Comparison of ENCODE assay signal across 13 mouse cellular contexts in genomic region chr17:13574682-13575444, GRCm38 (mm10).
DNase-seq lines count a peak whose midpoint lies in the region; ATAC-seq lines count a peak whose summit lies in the region.
"Had no signal": no experiment of that assay in that cellular context is flagged by ENCODE, and none has a peak within 500 bp of the region (broad histone marks: within the 10 kb centered on the region; RNA-seq: fewer than 3 reads in every experiment).

No protein-coding gene starts in this region.

- no peaks in the 10 kb centered on the region for H3K27me3 ChIP-seq in neural tube, embryonic 11.5 days (ENCODE audit: control insufficient read depth, insufficient read depth, low read length)
- H3K27me3 ChIP-seq in hindbrain, embryonic 14.5 days (ENCODE audit: control insufficient read depth, insufficient read depth, low read length), result no peaks in the 10 kb centered on the region
- no peaks in the 10 kb centered on the region for H3K27me3 ChIP-seq in midbrain, embryonic 16.5 days (ENCODE audit: control insufficient read depth, insufficient read depth, low read depth, low read length)
- no peaks in the 10 kb centered on the region for H3K27me3 ChIP-seq in heart, embryonic 12.5 days (replicated peaks)

- 68% methylated on average over 13 of the region's 13 CpGs for WGBS in neural tube, embryonic 11.5 days
- 35% methylated on average over 13 of the region's 13 CpGs for WGBS in hindbrain, embryonic 14.5 days
- WGBS in midbrain, embryonic 16.5 days, result 38% methylated on average over 13 of the region's 13 CpGs
- 72% methylated on average over 13 of the region's 13 CpGs for WGBS in heart, embryonic 12.5 days

- H3K4me2 ChIP-seq in neural tube, embryonic 11.5 days (ENCODE audit: low read depth), result no peak overlapping the region
- peak overlapping the region; percentile 13 for H3K4me2 ChIP-seq in hindbrain, embryonic 14.5 days (replicated peaks)
- no peak overlapping the region for H3K4me2 ChIP-seq in midbrain, embryonic 16.5 days (ENCODE audit: low read length)
- H3K4me2 ChIP-seq in heart, embryonic 12.5 days, result no peak overlapping the region

- peak; percentile 56 for ATAC-seq in neural tube, embryonic 11.5 days (ENCODE audit: insufficient read depth, low FRiP score, low TSS enrichment)
- ATAC-seq in hindbrain, embryonic 14.5 days (ENCODE audit: low FRiP score), result peak; percentile 68
- peak; percentile 55 for ATAC-seq in midbrain, embryonic 16.5 days
- ATAC-seq in heart, embryonic 12.5 days (ENCODE audit: insufficient number of reproducible peaks, low FRiP score), result no peak

- no peak overlapping the region for H3K27ac ChIP-seq in neural tube, embryonic 11.5 days (ENCODE audit: low read depth, low read length)
- peak overlapping the region; percentile 71 for H3K27ac ChIP-seq in hindbrain, embryonic 14.5 days
- peak overlapping the region; percentile 69 for H3K27ac ChIP-seq in midbrain, embryonic 16.5 days (ENCODE audit: low read length)
- no peak overlapping the region for H3K27ac ChIP-seq in heart, embryonic 12.5 days (ENCODE audit: poor library complexity, severe bottlenecking)

- no peak overlapping the region for H3K4me3 ChIP-seq in neural tube, embryonic 11.5 days (ENCODE audit: low read depth, low read length)
- no peak overlapping the region for H3K4me3 ChIP-seq in hindbrain, embryonic 14.5 days (replicated peaks; ENCODE audit: low read length)
- no peak overlapping the region for H3K4me3 ChIP-seq in midbrain, embryonic 16.5 days (ENCODE audit: low read depth, low read length)
- H3K4me3 ChIP-seq in heart, embryonic 12.5 days, result no peak overlapping the region

- H3K9ac ChIP-seq in neural tube, embryonic 11.5 days (ENCODE audit: low read length), result no peak overlapping the region
- H3K9ac ChIP-seq in hindbrain, embryonic 14.5 days, result no peak overlapping the region
- no peak overlapping the region for H3K9ac ChIP-seq in midbrain, embryonic 16.5 days (ENCODE audit: low read depth, low read length)
- no peak overlapping the region for H3K9ac ChIP-seq in heart, embryonic 12.5 days

- no peaks in the 10 kb centered on the region for H3K36me3 ChIP-seq in neural tube, embryonic 11.5 days (ENCODE audit: control insufficient read depth, insufficient read depth, low read length)
- H3K36me3 ChIP-seq in hindbrain, embryonic 14.5 days (replicated peaks; ENCODE audit: control insufficient read depth, insufficient read depth), result no peaks in the 10 kb centered on the region
- H3K36me3 ChIP-seq in midbrain, embryonic 16.5 days (ENCODE audit: control insufficient read depth, insufficient read depth, low read length), result no peaks in the 10 kb centered on the region
- H3K36me3 ChIP-seq in heart, embryonic 12.5 days, result no peaks in the 10 kb centered on the region

- H3K9me3 ChIP-seq in neural tube, embryonic 11.5 days (ENCODE audit: control insufficient read depth, low read length), result no peaks in the 10 kb centered on the region
- H3K9me3 ChIP-seq in hindbrain, embryonic 14.5 days (ENCODE audit: control insufficient read depth, low read length), result no peaks in the 10 kb centered on the region
- H3K9me3 ChIP-seq in midbrain, embryonic 16.5 days (replicated peaks; ENCODE audit: control insufficient read depth, low read length, poor library complexity, severe bottlenecking), result no peaks in the 10 kb centered on the region
- H3K9me3 ChIP-seq in heart, embryonic 12.5 days (replicated peaks), result no peaks in the 10 kb centered on the region

- H3K4me1 ChIP-seq in neural tube, embryonic 11.5 days (ENCODE audit: control insufficient read depth, insufficient read depth, low read length), result no peaks in the 10 kb centered on the region
- H3K4me1 ChIP-seq in hindbrain, embryonic 14.5 days (replicated peaks; ENCODE audit: control insufficient read depth, insufficient read depth, low read length), result peaks cover 28% of the 10 kb centered on the region
- peaks cover 37% of the 10 kb centered on the region for H3K4me1 ChIP-seq in midbrain, embryonic 16.5 days (ENCODE audit: control insufficient read depth, insufficient read depth, low read length)
- peaks cover 14% of the 10 kb centered on the region for H3K4me1 ChIP-seq in heart, embryonic 12.5 days (replicated peaks)

- no peak for DNase-seq in neural tube, embryonic 11.5 days (ENCODE audit: low spot score)
- DNase-seq in neural tube, embryonic 10.5 days (ENCODE audit: extremely low spot score, low spot score), result no peak
- no peak for DNase-seq in hindbrain, embryonic 14.5 days (ENCODE audit: low spot score)
- DNase-seq in urinary bladder, postnatal 25 days (ENCODE audit: low spot score), result no peak
- DNase-seq in yolk sac, embryonic 10.5 days (ENCODE audit: low spot score), result no peak
- no peak for DNase-seq in lung, adult 18-20 months
- DNase-seq: adrenal gland, postnatal 36 days; cerebellum, adult 11-12 months; gastrocnemius, postnatal 25 days; kidney, postnatal 25 days; liver had no signal

Comparison
In these comparisons a context has a peak if more than half of its experiments do, and no peak if none do; other contexts are left out.
1. H3K27ac ChIP-seq: peak in hindbrain, embryonic 14.5 days (single experiment) and midbrain, embryonic 16.5 days (single experiment); none in neural tube, embryonic 11.5 days (single experiment) and heart, embryonic 12.5 days (single experiment).